25 mouse cellular contexts compared by ENCODE assay signal in genomic region chr5:97846503-97846902, GRCm38 (mm10).
DNase-seq lines count a peak whose midpoint lies in the region; ATAC-seq and TF ChIP-seq lines count a peak whose summit lies in the region.
"Had no signal": no experiment of that assay in that cellular context is flagged by ENCODE, and none has a peak within 500 bp of the region (broad histone marks: within the 10 kb centered on the region; RNA-seq: fewer than 3 reads in every experiment).

No protein-coding gene starts in this region.

- no peaks in the 10 kb centered on the region for H3K27me3 ChIP-seq in limb, embryonic 12.5 days
- no peaks in the 10 kb centered on the region for H3K27me3 ChIP-seq in limb, embryonic 10.5 days (ENCODE audit: low read depth, poor library complexity, severe bottlenecking)
- no peaks in the 10 kb centered on the region for H3K27me3 ChIP-seq in C2C12 (ENCODE audit: control insufficient read depth, insufficient read depth, insufficient read length)
- no peaks in the 10 kb centered on the region for H3K27me3 ChIP-seq in myocyte (ENCODE audit: control insufficient read depth, insufficient read depth, insufficient read length)
- no peaks in the 10 kb centered on the region for H3K27me3 ChIP-seq in hindbrain, embryonic 14.5 days (ENCODE audit: control insufficient read depth, insufficient read depth, low read length)
- H3K27me3 ChIP-seq: CH12.LX; embryonic facial prominence, embryonic 13.5 days; forebrain, embryonic 13.5 days; heart, embryonic 13.5 days; hindbrain, embryonic 15.5 days; intestine, embryonic 15.5 days; Patski had no signal

- no peak overlapping the region for H3K4me2 ChIP-seq in limb, embryonic 12.5 days
- H3K4me2 ChIP-seq in myocyte (ENCODE audit: low read depth), result no peak overlapping the region
- no peak overlapping the region for H3K4me2 ChIP-seq in hindbrain, embryonic 14.5 days (replicated peaks)
- H3K4me2 ChIP-seq: embryonic facial prominence, embryonic 13.5 days; forebrain, embryonic 13.5 days; heart, embryonic 13.5 days; hindbrain, embryonic 15.5 days; intestine, embryonic 15.5 days had no signal

- H3ac ChIP-seq in C2C12 (ENCODE audit: control insufficient read depth, insufficient read length, low read depth) (no peak overlapping the region), myocyte (ENCODE audit: control insufficient read depth, insufficient read length) (no peak overlapping the region)

- no peaks in the 10 kb centered on the region for H3K36me3 ChIP-seq in limb, embryonic 12.5 days
- H3K36me3 ChIP-seq in limb, embryonic 10.5 days, result no peaks in the 10 kb centered on the region
- H3K36me3 ChIP-seq in C2C12 (ENCODE audit: control insufficient read depth, insufficient read depth) (no peaks in the 10 kb centered on the region), myocyte (ENCODE audit: control insufficient read depth, insufficient read depth) (no peaks in the 10 kb centered on the region)
- H3K36me3 ChIP-seq in hindbrain, embryonic 14.5 days (replicated peaks; ENCODE audit: control insufficient read depth, insufficient read depth), result no peaks in the 10 kb centered on the region
- H3K36me3 ChIP-seq: embryonic facial prominence, embryonic 10.5 days; embryonic facial prominence, embryonic 13.5 days; forebrain, embryonic 10.5 days; G1E; heart, embryonic 10.5 days; heart, embryonic 13.5 days; hindbrain, embryonic 15.5 days; intestine, embryonic 15.5 days had no signal

- no peak overlapping the region for H3K4me3 ChIP-seq in limb, embryonic 12.5 days (replicated peaks)
- no peak overlapping the region for H3K4me3 ChIP-seq in limb, embryonic 10.5 days
- H3K4me3 ChIP-seq in C2C12 (ENCODE audit: insufficient read depth, poor library complexity, severe bottlenecking) (no peak overlapping the region), myocyte (no peak overlapping the region)
- H3K4me3 ChIP-seq in hindbrain, embryonic 14.5 days (replicated peaks; ENCODE audit: low read length), result no peak overlapping the region
- H3K4me3 ChIP-seq: embryonic facial prominence, embryonic 10.5 days; embryonic facial prominence, embryonic 13.5 days; forebrain, embryonic 10.5 days; forebrain, embryonic 13.5 days; heart, adult 2 months; heart, embryonic 10.5 days; heart, embryonic 13.5 days; hindbrain, embryonic 15.5 days; intestine, embryonic 15.5 days had no signal

- H3K4me1 ChIP-seq in limb, embryonic 12.5 days (replicated peaks), result no peaks in the 10 kb centered on the region
- H3K4me1 ChIP-seq in limb, embryonic 10.5 days, result no peaks in the 10 kb centered on the region
- no peaks in the 10 kb centered on the region for H3K4me1 ChIP-seq in hindbrain, embryonic 14.5 days (replicated peaks; ENCODE audit: control insufficient read depth, insufficient read depth, low read length)
- H3K4me1 ChIP-seq: embryonic facial prominence, embryonic 10.5 days; embryonic facial prominence, embryonic 13.5 days; forebrain, embryonic 10.5 days; forebrain, embryonic 13.5 days; heart, embryonic 10.5 days; hindbrain, embryonic 15.5 days; intestine, embryonic 15.5 days had no signal

- H3K9ac ChIP-seq in limb, embryonic 12.5 days (replicated peaks), result no peak overlapping the region
- H3K9ac ChIP-seq in hindbrain, embryonic 14.5 days, result no peak overlapping the region
- H3K9ac ChIP-seq: embryonic facial prominence, embryonic 13.5 days; forebrain, embryonic 13.5 days; heart, embryonic 13.5 days; hindbrain, embryonic 15.5 days; intestine, embryonic 15.5 days had no signal

- H3K79me2 ChIP-seq in C2C12 (ENCODE audit: control insufficient read depth, insufficient read depth) (no peaks in the 10 kb centered on the region), myocyte (ENCODE audit: control insufficient read depth, insufficient read depth) (no peaks in the 10 kb centered on the region)

- peak overlapping the region; percentile 13; the same call in 1 of the 2 replicates for H3K27ac ChIP-seq in limb, embryonic 12.5 days
- H3K27ac ChIP-seq in limb, embryonic 10.5 days, result no peak overlapping the region
- no peak overlapping the region for H3K27ac ChIP-seq in hindbrain, embryonic 14.5 days
- H3K27ac ChIP-seq: embryonic facial prominence, embryonic 10.5 days; embryonic facial prominence, embryonic 13.5 days; forebrain, embryonic 10.5 days; forebrain, embryonic 13.5 days; heart, adult 2 months; heart, embryonic 10.5 days; heart, embryonic 13.5 days; hindbrain, embryonic 15.5 days had no signal

- no peak for DNase-seq in limb, embryonic 10.5 days (ENCODE audit: low spot score)
- DNase-seq in 3T3-L1 (ENCODE audit: low read depth, low spot score), result peak; percentile 57
- no peak for DNase-seq in hindbrain, embryonic 14.5 days (ENCODE audit: low spot score)
- DNase-seq: adrenal gland, postnatal 10 days; adrenal gland, postnatal 36 days; cerebellum, adult 18-20 months; cerebellum, adult 9-10 months; cerebellum, postnatal 14 days; gastrocnemius, postnatal 10 days had no signal

- H3K9me3 ChIP-seq in limb, embryonic 12.5 days, result no peaks in the 10 kb centered on the region
- H3K9me3 ChIP-seq in limb, embryonic 10.5 days (replicated peaks), result no peaks in the 10 kb centered on the region
- no peaks in the 10 kb centered on the region for H3K9me3 ChIP-seq in hindbrain, embryonic 14.5 days (ENCODE audit: control insufficient read depth, low read length)
- H3K9me3 ChIP-seq: embryonic facial prominence, embryonic 10.5 days; embryonic facial prominence, embryonic 13.5 days; forebrain, embryonic 10.5 days; forebrain, embryonic 13.5 days; heart, embryonic 10.5 days; heart, embryonic 13.5 days; hindbrain, embryonic 15.5 days; intestine, embryonic 15.5 days had no signal

- WGBS in limb, embryonic 12.5 days, result 90% methylated on average over 2 of the region's 2 CpGs
- 89% methylated on average over 2 of the region's 2 CpGs for WGBS in limb, embryonic 10.5 days
- 96% methylated on average over 2 of the region's 2 CpGs for WGBS in hindbrain, embryonic 14.5 days

- ATAC-seq in limb, embryonic 12.5 days (ENCODE audit: insufficient number of reproducible peaks, insufficient read depth, low FRiP score, low TSS enrichment, low read depth), result no peak
- no peak for ATAC-seq in hindbrain, embryonic 14.5 days (ENCODE audit: low FRiP score)
- ATAC-seq: forebrain, embryonic 13.5 days; forebrain, embryonic 16.5 days; Patski had no signal

- no peak for TF ChIP-seq CTCF in C2C12 (IDR thresholded peaks at IDR 0.05; ENCODE audit: control insufficient read depth, insufficient read depth, insufficient read length)

- H3K79me3 ChIP-seq in C2C12 (ENCODE audit: low read depth), result no peaks in the 10 kb centered on the region

- TF ChIP-seq POLR2A in myocyte (IDR thresholded peaks at IDR 0.05; ENCODE audit: insufficient read length, low read depth), result no peak

TF ChIP-seq in C2C12, 6 proteins besides CTCF, POLR2A, EP300 and RAD21:
- peak; percentile 74 for TF ChIP-seq USF1 (IDR thresholded peaks at IDR 0.05; ENCODE audit: low read depth)
- no peak for TF ChIP-seq MAX (IDR thresholded peaks at IDR 0.05)

TF ChIP-seq in myocyte, 11 proteins besides CTCF, POLR2A, EP300 and RAD21:
- TF ChIP-seq REST (IDR thresholded peaks at IDR 0.05; ENCODE audit: insufficient read depth, insufficient read length) (no peak), USF1 (IDR thresholded peaks at IDR 0.05; ENCODE audit: low read depth) (peak; percentile 50)
